Mouse (Mus musculus) hindbrain, postnatal 0 days (tissue): ENCODE data around the gene Tppp3. TPM values are rescaled to one million over a fixed set of nuclear protein-coding genes. Genes with fewer than 3 reads are reported as not detected.
A peak's percentile ranks its signal among the peaks of the same experiment; 100 is the strongest.

Source experiments
- ATAC-seq: fragments of 200-750 bp; cut with Nextera tagmentation; 2 replicates; pipeline ENCODE4 v1.8.0; 2017; ENCODE audit warnings: mild to moderate bottlenecking, moderate TSS enrichment, moderate library complexity
- DNase-seq: peaks from one replicate; pipeline ENCODE4 v3.0.0-alpha.2; 2015; ENCODE audit warnings: low spot score
- H3K27ac ChIP-seq: fragments of 300-500 bp; sonication (generic); 2 replicates; pipeline ENCODE4 v1.5.1; 2014; ENCODE audit warnings: mild to moderate bottlenecking
- H3K27me3 ChIP-seq: fragments of 300-500 bp; sonication (generic); 2 replicates; pipeline ENCODE4 v1.6.1; 2014; ENCODE audit warnings: low read length, mixed read lengths; ENCODE audit not compliant: insufficient read depth
- H3K36me3 ChIP-seq: fragments of 300-500 bp; sonication (generic); 2 replicates; pipeline ENCODE4 v1.6.1; 2014; ENCODE audit warnings: low read length, mixed read lengths; ENCODE audit not compliant: insufficient read depth
- H3K4me1 ChIP-seq: fragments of 300-500 bp; sonication (generic); 2 replicates; pipeline ENCODE4 v1.6.1; 2014; ENCODE audit warnings: antibody characterized with exemption, low read length, mixed read lengths; ENCODE audit not compliant: insufficient read depth
- H3K4me2 ChIP-seq: fragments of 300-500 bp; sonication (generic); 2 replicates; pipeline ENCODE4 v1.6.1; 2014; ENCODE audit warnings: low read depth, mild to moderate bottlenecking, low read length, moderate library complexity, mixed read lengths
- H3K4me3 ChIP-seq: fragments of 300-500 bp; sonication (generic); 2 replicates; pipeline ENCODE4 v1.5.1; 2014; ENCODE audit warnings: low read length
- H3K9ac ChIP-seq: fragments of 300-500 bp; sonication (generic); replicated peaks from 2 replicates; pipeline ENCODE4 v1.6.1; 2014; ENCODE audit warnings: mild to moderate bottlenecking, low read length, moderate library complexity, mixed read lengths
- H3K9me3 ChIP-seq: fragments of 300-500 bp; sonication (generic); 2 replicates; pipeline ENCODE4 v1.6.1; 2016; ENCODE audit warnings: low read length, mixed read lengths
- CTCF ChIP-seq: IDR thresholded peaks from 2 replicates; pipeline ENCODE4 v1.5.1; 2016; ENCODE audit warnings: antibody characterized with exemption, control low read depth, low read depth
- WGBS: fragments of 180-500 bp; shearing (Covaris S2); extraction: QIAGEN DNeasy Blood & Tissue Kit; methylation state at CpG from one replicate; pipeline ENCODE4 v1.1.7; 2014; 5-methylcytosine and 5-hydroxymethylcytosine counted together
- polyA plus RNA-seq: library from polyadenylated mRNA; unstranded; fragments of >200 nt; fragmentation: Nextera tagmentation; extraction: Ambion mirVana; gene quantifications from 2 replicates; pipeline ENCODE4 v1.2.1, GENCODE M21; 2015
- total RNA-seq: library from RNA; depleted of rRNA; stranded (reverse); fragments of >200 nt; gene quantifications from 2 replicates; pipeline ENCODE4 v1.2.3, GENCODE M21; 2014

Gene Tppp3
- total and polyA plus RNA-seq, 2 experiments from 2014 or later = 108 to 197 TPM

GRCm38 (mm10) chr8:105461085-105461803 is 10.1 kb downstream of the Tppp3 start:
- no peaks in the 10 kb centered on the region for H3K9me3 ChIP-seq
- no peaks in the 10 kb centered on the region for H3K27me3 ChIP-seq
- H3K36me3 ChIP-seq = no peaks in the 10 kb centered on the region
- no peak overlapping the region for H3K4me3 ChIP-seq
- no peak overlapping the region for H3K9ac ChIP-seq
- no peak overlapping the region for H3K27ac ChIP-seq
- DNase-seq (no peak), ATAC-seq (no peak)
- H3K4me1 ChIP-seq = peaks cover 10% of the 10 kb centered on the region; the same call in 1 of the 2 replicates
- whole genome bisulfite sequencing = 79% methylated on average over 13 of the region's 13 CpGs
- H3K4me2 ChIP-seq = no peak overlapping the region
- TF ChIP-seq CTCF = no peak

GRCm38 (mm10) chr8:105455218-105455617 is 16.1 kb downstream of the Tppp3 start:
- Histone ChIP-seq H3K27me3 (no peaks in the 10 kb centered on the region), H3K4me2 (no peak overlapping the region), H3K36me3 (no peaks in the 10 kb centered on the region), H3K9ac (no peak overlapping the region), H3K4me3 (no peak overlapping the region), H3K4me1 (0 out of 2 replicates have a peak, but pooled peaks cover 3% of the 10 kb centered on the region), H3K9me3 (no peaks in the 10 kb centered on the region), H3K27ac (no peak overlapping the region)
- ATAC-seq (no peak), DNase-seq (no peak)
- 57% methylated on average over 10 of the region's 10 CpGs for WGBS
- no peak for TF ChIP-seq CTCF

GRCm38 (mm10) chr8:105454088-105454487 is 17.2 kb downstream of the Tppp3 start:
- H3K9me3 ChIP-seq = no peaks in the 10 kb centered on the region
- no peak for TF ChIP-seq CTCF
- 59% methylated on average over 5 of the region's 5 CpGs for WGBS
- no peaks in the 10 kb centered on the region for H3K27me3 ChIP-seq
- ATAC-seq = no peak
- H3K4me2 ChIP-seq = no peak overlapping the region
- H3K36me3 ChIP-seq = no peaks in the 10 kb centered on the region
- no peak overlapping the region for H3K27ac ChIP-seq
- 0 out of 2 replicates have a peak, but pooled peaks cover 3% of the 10 kb centered on the region for H3K4me1 ChIP-seq
- no peak overlapping the region for H3K4me3 ChIP-seq
- H3K9ac ChIP-seq = no peak overlapping the region
- DNase-seq = no peak

GRCm38 (mm10) chr8:105453296-105453695 is 18.0 kb downstream of the Tppp3 start:
- Histone ChIP-seq H3K4me2 (no peak overlapping the region), H3K4me1 (0 out of 2 replicates have a peak, but pooled peaks cover 3% of the 10 kb centered on the region), H3K9ac (no peak overlapping the region), H3K36me3 (no peaks in the 10 kb centered on the region), H3K27me3 (no peaks in the 10 kb centered on the region), H3K4me3 (no peak overlapping the region), H3K9me3 (no peaks in the 10 kb centered on the region), H3K27ac (no peak overlapping the region)
- ATAC-seq (no peak), DNase-seq (no peak)
- peak; percentile 43 for TF ChIP-seq CTCF
- 76% methylated on average over 5 of the region's 5 CpGs for WGBS

GRCm38 (mm10) chr8:105451903-105452603 is 19.3 kb downstream of the Tppp3 start:
- Histone ChIP-seq H3K27me3 (no peaks in the 10 kb centered on the region), H3K27ac (no peak overlapping the region), H3K36me3 (no peaks in the 10 kb centered on the region), H3K4me1 (0 out of 2 replicates have a peak, but pooled peaks cover 3% of the 10 kb centered on the region), H3K9me3 (no peaks in the 10 kb centered on the region), H3K9ac (no peak overlapping the region), H3K4me3 (no peak overlapping the region), H3K4me2 (no peak overlapping the region)
- 35% methylated on average over 15 of the region's 15 CpGs for WGBS
- ATAC-seq (no peak), DNase-seq (no peak)
- no peak for TF ChIP-seq CTCF

- ATAC-seq = no peak
- H3K4me2 ChIP-seq = no peak overlapping the region
- no peak overlapping the region for H3K4me3 ChIP-seq
- no peak for DNase-seq
- TF ChIP-seq CTCF = no peak
- H3K27me3 ChIP-seq = no peaks in the 10 kb centered on the region
- no peaks in the 10 kb centered on the region for H3K36me3 ChIP-seq
- H3K27ac ChIP-seq = no peak overlapping the region
- 28% methylated on average over 1 of the region's 1 CpGs for WGBS
- no peaks in the 10 kb centered on the region for H3K9me3 ChIP-seq
- no peak overlapping the region for H3K9ac ChIP-seq
- H3K4me1 ChIP-seq = 0 out of 2 replicates have a peak, but pooled peaks cover 3% of the 10 kb centered on the region
Observed at GRCm38 (mm10) chr8:105450977-105451376, 20.3 kb downstream of the Tppp3 start.
